Mouse (Mus musculus) ovary, postnatal 36 days (tissue): ENCODE results near the gene Gm43517.

ENCODE experiments used
- DNase-seq: peaks from one replicate; pipeline ENCODE4 v3.0.0; 2022; ENCODE audit warnings: low spot score, mixed read lengths

Gm43517 gene

GRCm38 (mm10) chr12:49384876-49385630 lies at the start of gene Gm43517:
Gene Gm43517 (plus strand): TSS chr12:49385174.
- DNase-seq, result no peak

- no peak for DNase-seq
These were observed 35.3 kb upstream of the Gm43517 start for GRCm38 (mm10) chr12:49349697-49350096.

GRCm38 (mm10) chr12:49368931-49369330 lies 16.0 kb upstream of the Gm43517 start:
- DNase-seq, result no peak

GRCm38 (mm10) chr12:49372170-49372569 lies 12.8 kb upstream of the Gm43517 start:
- DNase-seq, result no peak

DNA sequence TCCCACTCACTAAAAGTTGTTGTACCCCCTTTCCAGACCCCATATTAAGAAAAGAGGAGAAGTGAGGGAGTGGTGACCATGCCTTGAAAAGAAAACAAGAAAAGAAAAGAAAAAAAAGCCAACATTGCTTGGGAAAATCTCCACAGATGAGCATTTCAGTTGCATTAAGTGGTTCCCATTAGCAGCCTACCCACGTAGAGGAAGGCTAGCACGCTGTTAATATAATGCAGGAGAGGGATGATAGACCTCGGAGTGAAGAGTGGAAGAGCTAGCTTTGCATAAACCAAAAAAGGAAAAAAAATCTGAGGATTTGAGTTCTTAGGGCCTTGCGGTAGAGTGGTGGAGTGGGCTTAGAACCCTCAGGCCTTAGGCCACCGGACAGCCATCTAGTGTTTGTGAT lies 11.8 kb upstream of the Gm43517 start:
- DNase-seq, result no peak

- DNase-seq, result no peak
These were observed 11.0 kb upstream of the Gm43517 start for GRCm38 (mm10) chr12:49373821-49374605.

DNA sequence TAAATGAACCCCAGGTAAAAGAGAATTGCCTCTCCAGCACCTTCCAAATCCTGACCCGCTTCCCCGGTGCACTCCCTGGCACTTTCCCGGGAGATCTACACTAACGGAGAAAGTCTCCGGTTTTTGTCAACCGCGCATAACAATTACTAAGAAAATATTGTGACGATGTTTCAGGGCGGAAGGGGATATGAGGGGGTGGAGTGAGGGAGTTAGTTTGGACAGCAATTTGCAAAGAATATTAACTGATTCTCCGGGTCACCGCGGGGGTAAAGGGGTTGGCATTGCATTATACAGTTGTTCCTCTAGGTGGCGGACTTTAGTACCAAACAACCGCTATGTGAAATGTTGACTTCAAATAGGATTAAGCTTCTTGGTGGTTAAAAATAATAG lies 10.4 kb upstream of the Gm43517 start:
- no peak for DNase-seq

GRCm38 (mm10) chr12:49375427-49376317 lies 9.3 kb upstream of the Gm43517 start:
- DNase-seq, result no peak

- no peak for DNase-seq
These were observed 8.5 kb upstream of the Gm43517 start for GRCm38 (mm10) chr12:49376318-49376992.

GRCm38 (mm10) chr12:49377281-49377970 lies 7.5 kb upstream of the Gm43517 start:
- no peak for DNase-seq

DNA sequence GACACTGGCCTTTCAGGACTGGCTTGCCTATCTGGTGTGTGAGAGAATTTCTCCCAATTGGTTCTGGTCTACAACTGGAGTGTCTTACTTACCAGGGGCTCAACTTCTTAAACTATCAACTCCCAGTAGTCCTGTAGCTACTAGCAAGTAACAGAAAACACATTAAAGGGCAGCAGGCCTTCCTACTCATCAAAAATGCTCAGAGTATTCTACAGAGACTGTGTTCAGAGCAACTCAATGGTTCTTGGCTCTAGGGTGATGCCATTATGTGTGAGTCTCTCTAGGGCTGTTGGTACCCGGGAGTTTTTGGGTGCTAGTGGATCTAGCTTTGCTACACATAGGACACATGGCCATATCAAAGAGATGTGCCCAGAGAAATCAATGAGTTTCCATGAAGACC lies 6.1 kb upstream of the Gm43517 start:
- no peak for DNase-seq

DNA sequence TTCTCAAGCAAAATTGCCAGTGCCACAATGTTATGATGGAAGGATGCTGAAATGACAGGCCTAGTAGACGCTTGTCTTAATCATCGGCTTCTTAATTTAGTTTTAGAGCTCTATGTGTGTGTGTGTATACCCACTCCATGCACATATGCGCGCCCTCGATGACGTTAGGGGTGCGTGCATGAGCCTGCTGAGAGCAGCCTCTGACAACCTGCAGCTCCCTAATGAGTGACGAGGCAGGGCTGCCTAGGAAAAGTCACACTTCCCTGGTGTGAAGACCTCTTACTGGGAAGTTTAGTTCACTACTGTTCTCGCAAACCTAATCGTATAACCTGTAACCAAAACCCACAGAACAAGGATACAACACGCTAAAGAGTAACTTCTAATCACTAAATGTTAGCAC lies 5.5 kb upstream of the Gm43517 start:
- DNase-seq, result no peak

DNA sequence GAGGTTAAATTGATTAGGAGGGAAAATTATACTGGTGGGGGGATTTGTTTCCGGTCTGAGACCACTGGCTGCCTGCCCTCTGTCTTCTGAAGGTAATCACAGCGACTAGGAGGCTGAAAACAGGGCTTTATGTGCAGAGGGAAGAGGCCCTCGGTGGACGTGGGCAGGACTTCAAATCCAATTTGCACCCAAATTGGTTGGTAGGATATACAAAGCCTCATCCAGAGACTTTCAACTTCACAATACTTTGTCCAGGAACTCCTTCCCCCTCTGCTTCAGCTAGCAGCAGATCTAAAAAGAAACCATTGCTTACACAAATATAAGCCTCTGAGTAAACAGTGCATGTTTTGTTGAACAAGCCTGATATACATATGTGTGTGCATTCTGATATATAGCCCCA lies 4.5 kb upstream of the Gm43517 start:
- no peak for DNase-seq

GRCm38 (mm10) chr12:49381031-49381525 lies 3.9 kb upstream of the Gm43517 start:
- DNase-seq, result no peak

DNA sequence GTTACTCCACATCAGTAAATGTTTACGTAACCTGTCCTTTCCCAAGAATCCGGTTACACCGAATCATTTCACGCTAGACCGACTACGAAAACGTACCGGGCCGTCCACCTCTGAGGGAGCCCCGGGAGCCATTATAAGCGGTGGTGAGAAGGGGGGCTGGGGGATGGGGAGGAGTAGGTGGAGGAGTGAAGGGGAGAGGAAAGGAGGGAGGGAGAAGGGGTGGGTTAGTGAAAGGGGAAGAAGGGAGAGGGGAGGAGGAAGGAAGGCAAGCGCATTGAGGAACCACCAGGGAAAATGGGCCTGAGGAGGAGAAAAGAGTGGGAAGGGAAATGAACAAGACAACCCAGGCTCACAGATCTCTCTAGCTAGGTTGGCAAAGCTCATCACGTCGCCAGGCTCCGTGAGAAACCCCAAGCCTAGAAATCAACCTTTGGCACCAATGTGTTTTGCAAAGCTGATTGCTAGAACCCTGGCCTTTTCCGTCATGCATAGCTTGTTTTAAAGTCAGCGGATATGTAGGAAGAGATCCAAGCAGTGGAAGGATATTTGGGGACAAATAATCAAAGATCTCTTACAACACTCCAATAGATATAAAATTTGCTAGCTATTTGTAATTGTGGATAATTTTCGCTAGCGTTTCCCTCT lies 3.1 kb upstream of the Gm43517 start:
- no peak for DNase-seq

DNA sequence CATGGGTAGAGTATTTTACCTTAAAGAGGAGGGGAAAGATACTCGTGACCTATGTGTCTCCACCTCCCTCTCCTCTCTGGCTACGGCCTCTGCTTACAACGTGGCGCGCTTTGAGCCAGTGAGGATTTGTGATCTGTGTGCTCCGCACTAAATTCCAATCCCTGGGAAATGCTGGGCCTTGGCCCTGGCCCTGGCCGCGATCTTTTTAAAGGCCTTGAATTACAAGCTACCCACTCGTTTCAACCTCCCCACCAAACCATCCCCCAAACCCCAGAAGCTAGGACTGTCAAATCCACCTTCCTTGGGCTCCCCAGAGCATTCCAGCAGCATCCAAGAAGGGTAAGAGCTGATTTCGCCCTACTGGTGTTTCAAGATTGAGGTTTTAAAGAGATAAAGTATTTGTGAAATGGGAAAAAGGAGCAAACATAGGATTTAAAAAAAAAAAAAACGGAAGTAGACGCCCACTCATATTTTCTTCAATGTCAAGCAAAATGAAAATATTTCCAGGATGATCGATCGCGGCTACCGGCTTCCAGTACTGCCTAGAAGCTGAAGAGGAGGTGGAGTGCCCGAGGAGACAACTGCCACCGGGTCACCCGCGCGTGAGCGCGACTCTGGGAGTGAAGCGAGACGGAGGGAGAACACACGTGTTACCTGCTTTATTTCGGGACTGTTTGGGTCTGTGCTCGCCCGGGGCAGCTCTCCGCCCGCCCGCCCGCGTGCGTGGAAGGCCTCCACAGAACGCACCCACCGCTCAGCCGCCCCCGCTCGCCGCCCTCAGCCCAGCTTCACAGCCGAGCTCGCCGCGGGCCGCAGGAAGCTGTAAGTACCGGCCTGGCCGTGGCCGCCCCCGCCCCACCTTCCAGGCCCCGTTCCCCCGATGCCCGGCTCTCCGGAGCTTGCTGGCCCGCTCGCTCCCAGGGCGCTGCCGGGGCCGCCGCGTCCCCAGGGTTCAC lies 2.1 kb upstream of the Gm43517 start, which contains the start of gene Foxg1:
TSS of gene Foxg1 (plus strand) at position 96 of the 956 bp plus-strand sequence.
- DNase-seq, result no peak

- no peak for DNase-seq
These were observed 1.3 kb upstream of the Gm43517 start for GRCm38 (mm10) chr12:49383521-49384133.

- DNase-seq, result no peak
These were observed 589 bp upstream of the Gm43517 start for GRCm38 (mm10) chr12:49384295-49384875.
